Mouse (Mus musculus): ENCODE measurements around the gene S100a13.

Gene S100a13

GRCm38 (mm10) chr3:90560008-90560628 is 45.9 kb downstream of the S100a13 start, which contains the start of gene S100a3:
S100a3 (plus strand) TSS chr3:90560578.
- no peak for DNase-seq
